Mouse (Mus musculus) heart, postnatal 4 days (tissue): ENCODE results near the gene Btbd11. TPM values are rescaled to one million over a fixed set of nuclear protein-coding genes. Genes with fewer than 3 reads are reported as not detected.

Experiments
- DNase-seq: peaks from one replicate; pipeline ENCODE4 v3.0.0; 2021
- total RNA-seq, 2 experiments: library from RNA; stranded (reverse); gene quantifications; 2 replicates each; pipeline ENCODE4 v1.2.3; 2021

Btbd11 gene
- total RNA-seq, 2 experiments from 2014 or later, result 1.1 to 1.7 TPM

DNA sequence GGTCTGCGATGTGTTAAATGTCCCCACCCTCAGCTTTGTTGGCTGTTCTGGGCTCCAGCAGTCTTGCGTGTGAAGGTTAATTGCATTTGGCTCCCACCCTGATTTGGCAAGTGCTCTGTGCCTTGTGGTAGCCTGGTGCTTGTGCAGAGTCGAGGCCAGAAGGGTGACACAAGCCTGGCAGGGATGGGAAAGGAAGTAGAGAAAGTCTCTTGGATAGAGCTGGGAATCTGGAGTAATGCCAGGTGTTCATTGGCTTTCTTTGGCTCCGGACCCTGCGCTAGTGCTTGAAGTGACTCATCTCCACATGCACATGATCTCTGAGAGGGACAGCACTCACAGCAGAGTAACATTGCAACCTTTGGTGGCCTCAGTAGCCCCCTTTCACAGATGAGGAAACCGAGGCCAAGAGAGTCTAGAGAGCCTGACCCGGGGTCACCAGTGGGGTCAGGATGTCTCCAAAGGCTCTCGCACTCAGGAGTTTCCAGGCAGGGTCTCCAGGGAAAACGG, 211.5 kb downstream of the Btbd11 start:
- DNase-seq, result peak; percentile 41

DNA sequence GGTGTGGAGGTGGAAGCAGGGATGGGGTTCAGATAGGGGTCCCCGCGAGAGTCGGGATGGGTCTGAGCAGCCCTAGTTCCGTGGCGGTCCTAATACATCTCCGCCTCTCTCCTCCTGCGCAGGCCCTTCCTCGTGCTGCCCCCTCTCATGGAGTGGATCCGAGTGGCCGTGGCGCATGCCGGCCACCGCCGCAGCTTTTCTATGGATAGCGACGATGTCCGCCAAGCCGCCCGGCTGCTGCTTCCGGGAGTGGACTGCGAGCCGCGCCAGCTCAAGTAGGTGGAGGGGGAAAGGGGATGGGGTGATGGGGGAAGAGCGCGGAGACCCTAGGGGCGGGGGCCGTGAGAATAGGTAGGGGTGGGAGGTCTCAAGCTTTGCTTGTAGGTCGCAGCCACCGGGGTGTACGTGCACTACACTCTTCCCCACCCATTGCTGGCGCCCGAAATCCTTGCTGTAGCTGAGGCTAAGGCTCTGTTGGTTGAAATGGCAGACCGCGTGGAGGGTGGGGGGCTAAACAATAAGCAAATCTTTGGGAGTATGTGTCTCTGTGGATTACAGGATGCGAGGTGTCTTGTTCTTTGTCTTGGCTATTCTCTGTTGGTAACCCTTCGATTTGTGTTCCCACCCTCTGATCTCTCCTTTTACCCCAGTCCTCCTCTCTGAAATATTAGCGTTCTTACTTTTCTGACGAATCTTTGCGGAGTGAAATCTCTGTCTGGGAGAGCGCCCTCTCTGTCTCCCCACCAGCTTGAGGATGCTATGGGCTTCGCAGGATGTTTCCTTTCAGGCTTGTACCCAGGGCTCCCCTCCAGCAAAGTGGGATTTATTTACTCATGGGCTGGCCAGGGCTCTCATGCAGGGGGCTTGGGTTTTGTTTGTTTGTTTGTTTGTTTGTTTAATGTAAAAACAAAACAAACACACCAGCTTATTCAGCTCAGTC, 212.3 kb downstream of the Btbd11 start:
- peak; percentile 21 for DNase-seq

DNA sequence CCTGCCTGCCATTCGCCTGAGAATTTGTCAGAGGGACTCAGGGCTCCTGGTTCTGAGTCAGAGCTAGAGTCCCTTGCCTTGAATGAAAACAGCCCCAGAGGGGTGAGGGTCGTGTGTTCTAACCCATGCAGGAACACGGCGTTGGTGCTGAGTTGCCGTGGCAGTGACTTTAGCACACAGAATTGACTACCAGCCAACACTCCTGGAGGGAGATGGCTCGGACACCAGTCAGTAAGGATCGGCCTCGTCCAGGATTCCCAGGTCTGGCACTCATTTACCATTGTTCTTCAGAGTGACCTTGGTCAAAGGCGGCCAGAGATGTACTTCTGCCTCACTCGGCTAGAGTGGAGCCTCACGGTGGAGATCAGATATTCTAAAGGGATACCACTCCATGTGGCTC, 215.9 kb downstream of the Btbd11 start:
- DNase-seq, result no peak

DNA sequence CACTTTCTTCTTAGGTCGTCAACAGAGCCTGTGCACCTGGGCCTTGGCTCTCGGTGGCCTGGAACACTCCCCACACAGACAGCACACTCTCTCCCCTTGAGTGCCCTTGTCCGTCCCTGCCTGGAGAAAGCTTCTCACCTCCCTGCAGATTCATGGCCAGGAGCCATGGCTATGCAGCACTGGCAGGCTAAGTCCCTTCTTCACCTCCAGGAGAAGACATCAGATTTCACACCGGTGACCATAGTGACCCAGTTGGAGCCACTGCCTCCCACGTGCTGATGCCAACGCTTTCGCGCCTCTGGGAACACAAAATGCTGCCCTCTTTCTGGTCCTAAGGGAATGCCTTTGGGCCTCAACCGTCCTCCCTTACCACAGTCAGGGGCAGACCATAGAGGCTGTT, 217.9 kb downstream of the Btbd11 start:
- peak; percentile 14 for DNase-seq

DNA sequence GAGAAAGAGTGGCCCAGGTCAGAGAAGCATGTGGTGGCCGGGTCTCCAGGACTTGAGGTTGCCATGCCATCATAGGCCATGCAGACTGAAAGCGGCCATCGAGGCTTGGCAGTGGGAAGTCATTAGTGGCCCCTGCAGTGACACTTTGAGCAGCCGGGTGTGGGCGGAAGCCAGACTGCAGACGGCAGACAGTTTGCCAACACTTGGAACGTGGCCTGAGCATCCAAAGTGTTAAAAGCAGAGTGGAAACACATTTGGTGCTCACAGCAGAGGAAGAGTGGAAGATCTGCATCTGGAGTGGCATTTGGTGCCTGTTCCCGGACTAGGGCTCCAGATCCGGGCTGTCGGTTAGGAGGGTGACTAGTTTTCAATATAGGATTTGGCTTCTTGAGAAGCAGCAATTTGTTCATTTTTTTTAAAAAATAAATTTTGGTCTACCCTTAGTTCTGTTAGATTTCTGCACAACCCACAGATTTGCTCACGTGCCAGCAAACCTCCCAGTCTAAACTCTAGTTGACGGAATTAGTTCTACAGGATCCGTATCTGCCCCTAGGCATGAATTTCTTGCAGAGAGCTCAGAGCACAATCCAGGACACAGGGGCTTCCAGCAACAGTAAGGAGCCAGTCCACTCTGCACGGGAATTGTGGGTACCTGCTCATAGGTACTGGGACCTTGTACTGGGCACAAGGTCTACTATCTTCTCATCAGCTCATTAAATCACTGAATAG, 222.1 kb downstream of the Btbd11 start:
- no peak for DNase-seq

DNA sequence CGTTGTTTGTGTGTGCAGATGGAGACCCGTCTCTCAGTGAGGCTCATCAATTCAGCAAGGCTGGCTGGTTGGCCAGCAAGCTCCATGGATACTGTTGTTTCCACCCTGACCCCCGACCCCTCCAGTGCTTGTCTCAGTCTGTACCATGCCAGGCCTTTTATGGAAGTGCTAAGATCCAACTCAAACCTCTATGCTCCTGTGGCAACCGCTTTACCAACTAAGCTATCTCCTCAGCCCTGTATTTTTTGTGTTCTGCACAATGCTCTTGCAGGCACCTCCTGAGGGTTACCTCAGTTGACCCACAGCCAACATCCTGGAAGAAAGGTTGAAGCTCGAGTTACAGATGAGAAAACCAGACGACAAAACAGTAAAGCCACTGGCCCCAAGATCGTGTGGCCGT, 230.5 kb downstream of the Btbd11 start:
- DNase-seq, result no peak

DNA sequence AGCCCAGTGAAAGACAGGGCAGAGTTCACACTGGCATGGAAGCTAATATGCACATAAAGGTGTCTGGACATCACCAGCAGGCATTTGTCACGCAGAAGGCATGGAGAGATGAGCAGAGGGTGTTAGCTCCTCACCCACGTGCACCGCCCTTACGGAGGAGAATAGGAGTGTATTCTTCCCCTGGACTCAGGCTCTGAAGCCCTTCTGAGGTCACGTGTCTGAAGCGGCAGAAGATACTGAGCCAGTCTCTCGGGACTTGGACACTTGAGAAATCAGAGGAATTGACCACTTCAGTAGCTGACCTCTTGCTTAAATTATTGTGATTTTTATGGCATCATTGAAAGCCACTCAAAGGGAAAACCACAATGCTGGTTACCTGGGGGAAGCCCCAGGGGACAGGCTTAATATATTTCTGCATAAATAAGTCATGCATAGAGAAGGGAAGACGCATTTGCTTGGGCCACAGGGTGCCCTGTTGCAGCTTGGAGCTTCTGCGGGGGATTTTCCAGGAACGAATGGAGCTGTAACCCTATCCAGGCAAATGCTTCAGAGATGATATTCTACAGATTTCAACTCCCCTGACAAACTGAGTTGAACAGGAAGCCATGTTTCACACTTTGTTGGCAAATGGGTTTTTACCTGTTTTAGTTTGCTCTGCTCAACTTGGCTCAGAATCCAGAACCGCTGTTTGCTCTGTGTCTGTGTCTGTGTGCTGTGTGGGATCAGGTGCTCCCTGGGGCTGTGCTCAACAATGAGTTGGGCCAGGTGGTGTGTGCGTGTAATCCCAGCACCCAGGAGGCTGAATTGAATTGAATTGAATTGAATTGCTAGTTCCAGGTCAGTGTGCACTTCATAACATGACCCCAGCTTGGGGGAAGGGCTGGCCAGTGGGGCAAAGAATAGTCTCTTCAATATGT, 231.1 kb downstream of the Btbd11 start:
- no peak for DNase-seq

DNA sequence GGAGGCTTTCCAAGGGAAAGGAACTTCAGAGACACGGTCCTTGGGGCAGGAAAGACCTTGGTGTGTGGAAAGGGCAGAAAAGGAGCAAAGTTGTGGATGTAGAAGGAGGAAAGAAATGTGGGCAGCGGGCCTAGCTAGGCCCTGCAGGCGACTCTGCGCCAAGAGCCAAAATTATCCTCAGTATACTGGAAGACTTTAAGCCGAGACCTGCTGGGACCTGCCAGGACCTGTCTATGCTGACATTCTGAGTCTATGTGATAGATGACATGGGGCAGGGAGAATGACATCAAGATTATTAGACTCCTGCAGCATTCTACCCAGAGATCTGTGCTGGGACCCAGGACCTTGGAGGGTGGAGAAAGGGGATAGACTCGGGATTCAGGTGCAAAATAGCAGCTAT, 234.5 kb downstream of the Btbd11 start:
- no peak for DNase-seq

DNA sequence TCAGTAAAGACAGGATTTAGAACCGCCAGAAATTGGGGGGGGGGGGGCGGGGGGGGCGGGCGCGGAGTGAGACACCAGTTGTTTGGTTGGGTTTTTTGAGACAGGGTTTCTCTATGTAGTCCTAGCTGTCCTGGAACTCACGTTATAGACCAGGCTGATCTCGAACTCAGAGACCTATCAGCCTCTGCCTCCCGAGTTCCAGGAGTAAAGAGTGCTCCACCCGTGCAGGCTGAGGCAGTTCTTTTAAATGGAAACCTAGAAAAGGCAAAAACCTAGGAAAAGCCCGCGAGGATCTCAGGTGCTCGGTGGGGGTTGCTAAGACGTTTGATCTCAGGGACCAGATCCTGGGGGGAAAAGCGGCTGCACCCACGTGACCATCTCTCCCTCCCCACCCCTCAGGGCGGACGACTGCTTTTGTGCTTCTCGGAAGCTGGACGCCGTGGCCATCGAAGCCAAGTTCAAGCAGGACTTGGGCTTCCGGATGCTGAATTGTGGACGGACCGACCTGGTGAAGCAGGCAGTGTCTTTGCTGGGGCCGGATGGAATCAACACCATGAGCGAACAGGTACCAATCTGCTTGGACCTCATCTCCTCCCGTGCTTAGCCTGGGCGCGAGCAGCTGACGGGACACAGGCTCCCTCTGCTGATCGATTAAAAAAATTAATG, 238.0 kb downstream of the Btbd11 start:
- peak; percentile 38 for DNase-seq

DNA sequence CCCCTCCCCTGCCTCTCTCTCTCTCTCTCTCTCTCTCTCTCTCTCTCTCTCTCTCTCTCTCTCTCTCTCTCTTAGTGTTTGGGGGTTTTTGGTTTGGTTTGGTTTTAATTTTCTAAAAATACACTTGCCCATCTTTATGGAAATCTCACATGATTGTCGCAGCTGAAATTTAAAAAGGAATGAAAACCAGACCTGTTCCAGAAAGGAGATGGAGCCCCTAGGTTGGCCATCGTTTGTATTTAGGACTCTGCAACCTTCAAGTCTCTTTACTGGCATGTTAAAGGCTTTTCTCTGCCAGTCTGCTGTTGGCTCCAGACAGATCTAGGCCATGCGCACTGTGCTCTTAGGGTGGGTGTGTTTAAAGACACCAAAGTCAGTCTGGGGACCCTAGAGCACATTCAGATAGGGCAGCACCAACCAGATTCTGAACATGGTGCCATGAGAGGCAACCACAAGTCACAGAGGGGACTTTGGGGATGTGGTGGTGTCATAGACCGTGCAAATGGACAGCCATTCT, 238.6 kb downstream of the Btbd11 start:
- no peak for DNase-seq

DNA sequence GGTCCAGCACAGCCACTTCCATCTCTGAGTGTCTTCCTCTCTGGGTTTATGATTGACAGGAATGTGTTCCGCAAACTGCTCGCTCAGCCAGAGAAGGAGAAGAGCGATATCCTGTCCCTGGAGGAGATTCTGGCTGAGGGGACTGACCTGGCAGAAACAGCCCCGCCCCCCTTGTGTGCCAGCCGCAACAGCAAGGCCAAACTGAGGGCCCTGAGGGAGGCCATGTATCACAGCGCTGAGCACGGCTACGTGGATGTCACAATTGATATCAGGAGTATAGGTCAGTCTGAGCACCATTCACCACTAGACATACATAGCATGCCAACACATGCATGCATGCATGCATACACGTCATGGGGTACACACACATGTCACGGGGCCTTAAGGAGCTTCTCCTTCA, 245.4 kb downstream of the Btbd11 start:
- DNase-seq, result no peak

DNA sequence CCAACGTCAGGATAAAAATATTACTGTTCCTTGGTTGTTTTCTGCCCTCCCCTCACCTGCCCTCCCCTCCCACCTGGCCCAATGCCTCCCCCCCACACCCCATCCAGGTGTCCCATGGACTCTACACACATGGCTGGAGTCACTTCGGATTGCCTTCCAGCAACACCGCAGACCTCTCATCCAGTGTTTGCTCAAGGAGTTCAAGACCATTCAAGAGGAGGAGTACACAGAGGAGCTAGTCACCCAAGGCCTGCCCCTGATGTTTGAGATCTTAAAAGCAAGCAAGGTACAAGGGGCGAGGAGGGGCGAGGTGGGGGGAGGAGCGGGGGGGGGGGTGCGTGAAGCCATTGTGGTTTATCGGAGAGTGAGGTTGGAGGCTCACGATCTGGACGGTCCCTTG, 247.0 kb downstream of the Btbd11 start:
- no peak for DNase-seq

DNA sequence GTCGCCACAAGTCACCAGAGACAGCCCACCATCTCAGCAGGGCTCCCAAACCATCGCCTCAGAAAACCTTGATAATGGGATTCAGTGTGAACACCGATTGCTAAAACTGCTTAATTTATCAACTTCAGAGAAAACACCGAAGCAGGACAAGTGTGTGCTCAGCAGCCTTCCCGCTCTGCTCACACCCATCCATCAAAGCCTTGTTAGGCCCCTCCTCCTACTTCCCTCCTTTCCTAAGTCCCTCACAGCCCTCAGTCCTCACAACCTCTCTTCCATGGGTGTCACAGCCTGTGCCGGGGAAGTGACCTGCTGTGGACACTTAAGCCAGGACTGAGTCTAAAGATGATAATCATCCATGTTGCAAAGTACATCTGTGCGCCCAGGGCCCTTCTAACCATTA, 251.0 kb downstream of the Btbd11 start:
- DNase-seq, result no peak

DNA sequence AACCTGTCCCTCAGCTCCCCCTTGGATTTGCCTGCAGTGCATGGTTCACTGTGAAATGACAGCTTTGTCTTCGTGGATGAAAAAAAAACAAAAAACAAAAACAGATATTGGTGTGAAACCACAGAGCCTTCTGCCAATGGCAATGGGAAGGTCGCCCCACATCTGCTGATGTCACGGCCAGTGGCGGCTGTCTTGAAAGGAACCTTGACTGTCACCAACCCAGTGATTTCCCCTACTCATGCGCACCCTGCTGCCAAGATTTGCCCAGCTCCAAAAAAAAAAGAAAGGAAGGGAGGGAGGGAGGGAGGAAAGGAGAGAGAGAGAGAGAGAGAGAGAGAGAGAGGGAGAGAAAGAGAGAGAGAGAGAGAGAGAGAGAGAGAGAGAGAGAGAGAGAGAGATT, 251.5 kb downstream of the Btbd11 start:
- DNase-seq, result no peak

DNA sequence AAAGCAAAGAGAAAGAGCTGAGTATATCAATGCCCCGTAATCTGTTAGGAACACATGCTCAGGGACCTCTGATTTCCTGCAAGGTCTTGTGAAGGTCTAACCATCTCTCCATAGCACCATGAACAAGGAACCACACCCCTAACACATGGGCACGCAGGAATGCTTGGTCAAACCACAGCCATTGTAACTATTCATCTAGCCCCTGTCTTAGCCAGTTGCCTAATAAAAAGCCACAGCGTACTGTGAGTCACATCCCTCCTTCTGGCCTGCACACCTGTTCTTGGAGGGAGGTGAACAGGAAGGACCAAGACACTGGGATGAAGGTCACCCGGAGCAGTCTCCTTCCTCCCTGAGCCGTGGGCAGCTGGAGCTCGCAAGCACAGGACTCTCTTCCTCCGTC, 253.0 kb downstream of the Btbd11 start:
- no peak for DNase-seq

DNA sequence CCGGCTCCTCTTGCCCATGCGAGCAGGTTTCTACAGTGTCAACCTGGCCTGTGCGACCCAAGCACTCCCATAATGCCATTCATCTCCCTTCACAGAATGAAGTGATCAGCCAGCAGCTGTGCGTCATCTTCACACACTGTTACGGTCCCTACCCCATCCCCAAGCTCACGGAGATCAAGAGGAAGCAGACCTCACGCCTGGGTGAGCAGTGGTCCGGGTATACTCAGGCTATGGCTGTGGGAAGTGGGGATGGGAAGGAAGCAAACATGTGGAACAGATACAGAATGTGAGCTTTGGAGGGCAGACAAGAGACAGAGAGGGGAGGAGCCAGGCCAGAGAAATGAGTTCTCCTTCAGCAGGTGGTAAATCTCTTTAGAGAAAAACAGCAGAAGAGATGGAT, 253.8 kb downstream of the Btbd11 start:
- no peak for DNase-seq

DNA sequence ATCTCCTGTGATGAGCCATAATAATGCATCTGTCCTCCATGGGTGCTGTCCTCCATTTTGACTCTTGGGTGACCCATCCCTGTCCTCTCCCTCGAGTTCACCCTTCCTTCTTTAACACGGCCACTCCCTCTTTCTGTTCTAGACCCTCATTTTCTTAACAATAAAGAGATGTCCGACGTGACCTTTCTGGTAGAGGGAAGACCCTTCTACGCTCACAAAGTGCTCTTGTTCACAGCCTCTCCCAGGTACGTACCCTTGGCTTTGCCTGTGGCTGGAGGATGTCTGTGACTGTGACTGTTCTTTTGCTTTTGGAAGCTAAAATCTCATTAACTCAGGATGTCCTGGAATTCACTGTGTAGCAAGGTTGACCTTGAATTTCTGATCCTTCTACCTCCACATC, 258.7 kb downstream of the Btbd11 start:
- no peak for DNase-seq

DNA sequence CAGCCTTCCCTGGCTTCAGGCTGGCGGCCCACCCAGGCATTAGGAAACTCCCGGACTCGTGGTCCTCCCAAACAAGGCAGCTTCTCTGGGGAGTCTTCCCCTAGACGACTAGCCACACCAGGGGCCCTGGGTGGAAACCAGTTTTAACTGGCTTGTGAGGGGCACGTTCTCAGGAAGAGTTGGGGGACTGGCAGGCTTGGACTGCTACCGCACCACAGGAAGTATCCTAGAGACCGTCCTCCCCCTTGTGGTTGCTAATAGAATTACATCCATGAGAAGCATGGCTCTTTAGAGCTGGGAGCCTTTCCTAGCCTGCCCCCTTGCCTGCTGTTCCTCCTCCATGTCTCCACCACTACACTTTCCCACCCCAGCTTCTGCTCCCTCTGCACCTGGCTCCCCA, 265.1 kb downstream of the Btbd11 start:
- DNase-seq, result peak; percentile 47

DNA sequence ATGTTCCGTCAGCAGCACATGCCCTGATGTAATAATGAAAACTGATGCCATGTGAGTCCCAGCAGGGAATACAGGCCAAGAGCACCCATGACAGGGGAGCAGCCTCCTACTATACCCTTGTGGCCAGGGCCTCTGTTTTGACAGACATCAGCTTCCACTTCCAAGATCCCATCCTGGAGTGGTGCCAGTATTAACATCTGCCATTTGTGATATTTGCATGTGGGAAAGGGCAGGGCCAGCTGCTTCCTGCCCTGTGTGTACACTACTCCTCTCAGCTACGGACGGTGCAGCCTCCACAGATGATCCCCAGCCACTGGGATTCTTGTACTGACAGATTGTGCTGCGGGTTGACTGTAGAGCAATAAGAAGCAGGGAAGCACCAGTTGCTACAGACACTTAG, 269.3 kb downstream of the Btbd11 start:
- peak; percentile 65 for DNase-seq

DNA sequence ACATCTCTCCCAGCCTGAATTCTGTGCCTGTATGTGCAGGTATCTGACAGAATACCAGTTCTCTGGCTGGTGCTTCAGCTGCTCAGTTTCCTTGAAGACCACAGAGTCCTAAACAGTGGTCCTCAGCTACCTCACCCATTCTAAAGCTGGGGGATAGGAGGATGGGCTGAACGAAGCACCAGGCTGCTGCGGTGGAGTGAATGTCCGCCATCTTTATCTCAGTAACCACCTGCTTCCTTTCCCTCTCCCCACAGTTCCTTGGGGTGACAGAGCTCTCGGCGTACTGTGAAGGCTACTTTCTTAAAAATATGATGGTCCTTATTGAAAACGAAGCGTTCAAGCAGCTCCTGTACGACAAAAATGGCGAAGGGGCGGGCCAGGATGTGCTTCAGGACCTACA, 271.3 kb downstream of the Btbd11 start:
- no peak for DNase-seq

DNA sequence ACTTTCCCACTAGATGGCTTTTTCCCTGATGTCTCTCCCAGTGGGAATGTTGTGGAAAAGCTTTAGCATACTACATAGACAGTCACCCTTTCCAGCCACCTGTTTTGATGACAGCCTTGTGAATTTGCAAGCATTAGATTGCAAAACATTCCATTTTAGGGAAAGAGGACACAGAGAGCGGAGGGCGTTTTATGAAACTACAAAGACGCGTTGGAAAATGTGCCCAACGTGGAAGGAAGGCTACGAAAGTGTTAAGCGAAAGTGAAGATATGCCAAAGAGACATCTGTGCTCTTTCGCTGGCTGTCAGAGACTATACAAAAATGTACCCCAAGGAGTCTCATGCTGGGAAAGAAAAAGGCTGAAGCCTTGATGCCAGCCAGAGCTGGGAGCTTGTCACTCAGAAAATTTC, 286.9 kb downstream of the Btbd11 start:
- no peak for DNase-seq

DNA sequence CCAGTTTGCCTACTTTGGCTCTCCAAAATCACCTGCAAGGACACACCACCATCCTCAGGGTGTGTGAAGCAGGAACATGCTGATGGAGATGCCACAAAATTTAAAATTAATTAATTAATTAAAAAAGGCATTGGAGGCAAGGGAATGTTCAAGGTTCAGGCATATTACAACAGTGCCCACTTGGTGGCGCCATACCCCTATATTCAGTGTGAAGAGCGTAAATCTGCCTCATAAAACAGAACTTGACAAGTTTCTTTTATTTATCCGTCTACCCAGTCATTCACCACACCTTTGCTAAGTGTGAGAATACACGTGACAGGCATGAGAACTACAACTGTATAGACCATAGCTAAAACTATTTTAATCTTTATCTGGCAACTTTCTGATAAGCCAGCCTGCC, 292.0 kb downstream of the Btbd11 start:
- DNase-seq, result peak; percentile 63
